Mouse (Mus musculus): ENCODE results near the gene B4galnt3. TPM values are rescaled to one million over a fixed set of nuclear protein-coding genes. Genes with fewer than 3 reads are reported as not detected.

Gene B4galnt3
- polyA plus RNA-seq, 1 experiment, result not detected

DNA sequence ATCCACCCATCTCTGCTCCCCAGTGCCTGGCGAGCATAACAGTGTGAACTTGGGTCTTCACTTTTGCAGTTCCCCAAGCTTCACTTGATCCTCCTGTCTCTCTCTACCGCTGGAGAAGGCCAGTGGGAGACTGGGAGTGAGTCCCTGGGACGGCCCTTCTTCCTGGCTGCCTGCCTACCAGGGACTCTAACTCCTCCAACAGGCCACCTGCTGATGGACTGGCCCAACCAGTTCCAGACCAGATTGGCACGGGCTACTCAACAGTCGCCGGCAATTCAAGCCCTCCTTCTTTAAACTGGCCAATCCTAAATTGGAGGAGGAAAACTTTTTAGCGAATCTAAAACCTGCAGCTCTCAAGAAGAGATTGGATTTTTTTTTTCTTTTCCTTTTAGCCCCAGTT, 99.4 kb downstream of the B4galnt3 start:
- H3K4me3 ChIP-seq (ENCODE audit: insufficient read depth, low read depth, low read length), result no peak overlapping the region
- 57% methylated on average over 7 of the region's 7 CpGs for WGBS
- H3K27ac ChIP-seq (ENCODE audit: insufficient read depth, low read depth, low read length), result no peak overlapping the region
- peaks cover 14% of the 10 kb centered on the region for H3K4me1 ChIP-seq (ENCODE audit: control insufficient read depth, insufficient read depth, low read length)
- no peak for TF ChIP-seq CTCF (IDR thresholded peaks at IDR 0.05; ENCODE audit: insufficient read depth, low read depth, low read length)

DNA sequence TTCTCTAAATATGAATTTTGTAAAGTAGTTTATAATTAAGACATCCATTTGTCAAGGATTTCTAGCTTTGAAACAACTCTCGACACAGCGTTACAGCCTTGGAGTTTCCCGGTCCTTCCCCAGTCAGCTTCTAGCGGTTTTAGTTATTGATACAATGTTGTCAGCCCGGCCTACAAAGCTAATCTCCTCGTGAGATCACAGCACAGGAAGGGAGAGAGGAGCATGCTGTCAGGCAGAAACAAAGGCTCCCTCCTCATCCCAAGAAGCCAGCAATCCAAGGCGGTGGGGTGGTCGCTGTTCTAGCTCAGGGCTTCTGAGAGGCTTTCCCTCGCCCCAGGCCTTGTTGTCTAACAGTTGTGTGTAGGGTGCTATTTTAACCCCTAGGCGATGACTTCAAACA, 100.1 kb downstream of the B4galnt3 start:
- 68% methylated on average over 10 of the region's 10 CpGs for WGBS
- H3K4me3 ChIP-seq (ENCODE audit: insufficient read depth, low read depth, low read length), result no peak overlapping the region
- H3K4me1 ChIP-seq (ENCODE audit: control insufficient read depth, insufficient read depth, low read length), result peaks cover 14% of the 10 kb centered on the region
- no peak for TF ChIP-seq POLR2A (IDR thresholded peaks at IDR 0.05; ENCODE audit: insufficient read depth, low read depth, low read length)
- TF ChIP-seq CTCF (IDR thresholded peaks at IDR 0.05; ENCODE audit: insufficient read depth, low read depth, low read length), result no peak
- H3K27ac ChIP-seq (ENCODE audit: insufficient read depth, low read depth, low read length), result no peak overlapping the region

DNA sequence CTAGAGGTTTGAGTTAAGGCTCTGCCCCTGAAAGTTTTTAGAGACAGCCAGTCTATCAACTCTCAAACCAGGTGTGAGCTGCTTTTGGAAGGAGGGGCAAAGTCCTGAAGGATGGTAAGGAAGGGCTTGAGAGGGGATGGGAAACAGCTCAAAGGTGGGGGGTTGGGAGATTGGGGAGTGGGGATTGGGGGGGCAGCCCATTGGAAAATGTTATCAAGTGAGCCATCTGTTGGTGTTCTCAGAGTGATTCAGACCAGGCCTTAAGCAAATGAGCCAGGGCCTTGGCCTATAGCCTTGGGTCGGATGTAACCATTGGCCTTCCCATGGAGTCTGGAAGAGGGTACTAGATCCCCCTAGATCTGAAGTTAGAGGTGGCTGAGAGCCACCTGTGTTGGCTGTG, 100.6 kb downstream of the B4galnt3 start:
- no peak overlapping the region for H3K4me3 ChIP-seq (ENCODE audit: insufficient read depth, low read depth, low read length)

DNA sequence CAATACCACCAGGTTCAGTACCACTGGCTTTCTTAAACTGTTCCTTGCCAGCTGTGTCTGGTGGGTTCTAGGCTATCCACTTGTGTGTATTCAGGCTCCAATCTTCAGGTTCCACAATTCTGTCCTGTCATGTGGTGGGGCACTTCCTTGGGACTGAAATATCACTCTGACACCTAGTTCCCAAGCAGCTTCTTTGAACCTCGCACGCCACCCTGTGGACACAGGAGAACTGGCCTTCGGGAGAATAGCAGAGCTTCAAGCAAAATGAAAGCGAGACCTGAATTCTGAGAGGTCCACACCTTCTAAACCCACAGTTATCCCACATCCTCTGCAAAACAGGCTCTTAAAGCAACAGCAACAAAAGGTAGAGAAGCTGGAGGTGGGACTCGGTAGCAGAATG, 101.2 kb downstream of the B4galnt3 start:
- Histone ChIP-seq H3K27ac (ENCODE audit: insufficient read depth, low read depth, low read length) (no peak overlapping the region), H3K4me1 (ENCODE audit: control insufficient read depth, insufficient read depth, low read length) (peaks cover 20% of the 10 kb centered on the region), H3K4me3 (ENCODE audit: insufficient read depth, low read depth, low read length) (no peak overlapping the region)
- TF ChIP-seq CTCF (IDR thresholded peaks at IDR 0.05; ENCODE audit: insufficient read depth, low read depth, low read length) (peak; percentile 76), POLR2A (IDR thresholded peaks at IDR 0.05; ENCODE audit: insufficient read depth, low read depth, low read length) (no peak)
- 18% methylated on average over 5 of the region's 5 CpGs for WGBS

More for the DNA sequence above, 100.6 kb downstream of the B4galnt3 start:
- WGBS, result 86% methylated on average over 1 of the region's 1 CpGs
- H3K27ac ChIP-seq (ENCODE audit: insufficient read depth, low read depth, low read length), result no peak overlapping the region
- peaks cover 14% of the 10 kb centered on the region for H3K4me1 ChIP-seq (ENCODE audit: control insufficient read depth, insufficient read depth, low read length)
- TF ChIP-seq POLR2A (IDR thresholded peaks at IDR 0.05; ENCODE audit: insufficient read depth, low read depth, low read length) (no peak), CTCF (IDR thresholded peaks at IDR 0.05; ENCODE audit: insufficient read depth, low read depth, low read length) (no peak)

DNA sequence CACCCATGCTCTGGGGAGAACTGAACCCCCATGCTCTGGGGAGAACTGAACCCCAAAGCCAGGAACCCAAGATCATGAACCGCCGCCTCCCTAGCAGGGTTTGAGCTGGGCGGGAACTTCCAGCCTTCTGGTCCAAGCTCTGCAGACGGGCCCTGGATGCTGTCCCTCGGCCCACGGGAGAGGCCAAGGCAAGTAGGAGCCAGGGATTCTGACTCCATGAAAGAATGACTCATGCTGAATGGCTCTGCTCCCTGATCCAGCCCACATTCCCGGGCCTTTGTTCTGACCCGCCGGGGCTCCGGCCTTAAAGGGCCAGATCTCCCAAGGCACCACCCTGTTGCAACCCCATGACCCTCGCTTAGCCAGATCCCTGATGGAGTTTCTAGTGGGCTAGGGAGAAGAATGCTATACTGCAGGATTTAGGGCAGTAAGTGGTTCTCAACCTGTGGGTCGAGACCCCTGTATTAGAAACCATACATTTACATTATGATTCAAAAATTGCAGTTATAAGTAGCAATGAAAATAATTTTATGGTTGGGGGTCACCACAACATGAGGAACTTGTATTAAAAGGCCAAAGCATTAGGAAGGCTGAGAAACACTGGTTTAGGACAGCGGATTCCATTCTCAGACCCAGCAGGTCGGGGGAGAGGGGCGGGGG, 102.0 kb downstream of the B4galnt3 start:
- Histone ChIP-seq H3K27ac (ENCODE audit: insufficient read depth, low read depth, low read length) (no peak overlapping the region), H3K4me3 (ENCODE audit: insufficient read depth, low read depth, low read length) (no peak overlapping the region), H3K4me1 (ENCODE audit: control insufficient read depth, insufficient read depth, low read length) (peaks cover 27% of the 10 kb centered on the region)
- no peak for TF ChIP-seq POLR2A (IDR thresholded peaks at IDR 0.05; ENCODE audit: insufficient read depth, low read depth, low read length)
- 43% methylated on average over 15 of the region's 15 CpGs for WGBS

DNA sequence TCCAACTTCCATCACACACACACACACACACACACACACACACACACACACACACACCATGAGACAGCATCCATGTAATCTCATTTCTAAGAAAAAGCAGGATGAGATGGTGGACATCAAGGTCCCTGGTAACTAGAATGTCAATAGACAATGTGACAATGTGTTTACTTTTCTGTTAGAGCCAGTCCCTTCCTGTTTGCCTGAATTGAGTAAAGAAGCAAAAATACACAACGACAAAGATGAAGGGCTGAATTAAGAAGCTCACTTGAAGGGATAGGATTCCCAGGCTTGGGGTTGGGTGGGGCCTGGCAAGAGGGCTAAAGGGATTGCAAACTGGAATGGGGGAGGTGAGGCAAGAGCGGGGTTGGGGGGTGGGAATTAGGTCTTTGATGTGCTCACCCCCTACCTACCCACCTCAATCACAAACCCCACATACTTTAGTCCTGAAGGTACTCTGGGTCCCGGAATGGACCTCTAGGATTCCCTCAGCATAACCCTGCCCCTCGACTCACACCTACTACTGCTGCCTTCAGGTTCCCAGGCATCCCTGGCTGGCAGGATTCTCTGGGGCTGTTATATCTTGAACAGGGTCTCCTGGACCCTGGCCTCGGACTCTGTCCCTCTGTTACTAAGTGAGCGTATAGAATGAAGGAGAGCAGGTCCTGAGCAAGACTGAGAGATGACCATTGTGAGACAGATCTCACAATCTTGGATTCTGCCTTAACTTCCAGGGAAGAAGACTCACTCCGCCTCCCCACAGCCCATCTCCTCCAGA, 102.8 kb downstream of the B4galnt3 start:
- 82% methylated on average over 7 of the region's 7 CpGs for WGBS

DNA sequence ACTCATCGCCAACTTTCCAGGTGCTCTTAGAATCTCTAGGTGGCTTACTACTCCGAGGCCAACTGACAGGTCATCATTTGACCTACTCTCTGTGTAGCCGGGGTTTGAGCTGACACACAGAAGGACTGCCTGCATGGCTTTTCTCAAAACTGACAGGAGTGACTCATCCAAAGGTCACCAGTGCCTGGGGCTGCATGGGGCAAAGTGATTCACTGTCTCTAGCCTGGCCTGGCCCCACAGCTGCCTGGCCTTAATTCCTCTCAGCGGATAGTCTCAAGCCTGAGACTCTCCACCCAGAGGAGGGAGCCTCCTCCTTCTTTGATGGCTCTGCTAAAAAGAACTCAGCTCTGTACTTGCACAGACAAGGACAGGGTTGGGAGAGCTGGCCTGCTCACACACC, 103.4 kb downstream of the B4galnt3 start:
- no peak for TF ChIP-seq CTCF (IDR thresholded peaks at IDR 0.05; ENCODE audit: insufficient read depth, low read depth, low read length)
- no peak for TF ChIP-seq POLR2A (IDR thresholded peaks at IDR 0.05; ENCODE audit: insufficient read depth, low read depth, low read length)
- Histone ChIP-seq H3K4me1 (ENCODE audit: control insufficient read depth, insufficient read depth, low read length) (peaks cover 27% of the 10 kb centered on the region), H3K4me3 (ENCODE audit: insufficient read depth, low read depth, low read length) (no peak overlapping the region), H3K27ac (ENCODE audit: insufficient read depth, low read depth, low read length) (no peak overlapping the region)
- 86% methylated on average over 4 of the region's 4 CpGs for WGBS

More for the DNA sequence above, 102.8 kb downstream of the B4galnt3 start:
- TF ChIP-seq POLR2A (IDR thresholded peaks at IDR 0.05; ENCODE audit: insufficient read depth, low read depth, low read length) (no peak), CTCF (IDR thresholded peaks at IDR 0.05; ENCODE audit: insufficient read depth, low read depth, low read length) (no peak)
- Histone ChIP-seq H3K4me3 (ENCODE audit: insufficient read depth, low read depth, low read length) (no peak overlapping the region), H3K27ac (ENCODE audit: insufficient read depth, low read depth, low read length) (no peak overlapping the region), H3K4me1 (ENCODE audit: control insufficient read depth, insufficient read depth, low read length) (peaks cover 27% of the 10 kb centered on the region)

DNA sequence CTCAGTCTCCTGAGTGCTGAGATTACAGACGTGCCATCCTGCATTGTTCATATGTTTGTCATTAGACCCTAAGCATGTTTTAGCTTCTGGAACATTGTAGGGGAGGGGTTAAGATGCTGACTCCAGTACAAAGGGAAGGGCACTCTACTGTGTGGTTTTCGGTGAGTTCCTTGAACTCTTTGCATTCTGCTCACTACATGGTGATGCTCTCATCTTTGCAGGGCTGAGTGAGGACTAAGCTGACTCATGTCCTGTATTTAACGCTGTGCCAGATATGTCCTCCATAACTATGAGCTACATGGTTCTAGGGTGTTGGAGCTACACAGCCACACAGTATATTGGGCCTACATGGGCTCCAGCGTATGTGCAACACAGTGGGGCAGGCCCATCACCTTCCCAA, 104.0 kb downstream of the B4galnt3 start:
- TF ChIP-seq POLR2A (IDR thresholded peaks at IDR 0.05; ENCODE audit: insufficient read depth, low read depth, low read length), result no peak
- no peak for TF ChIP-seq CTCF (IDR thresholded peaks at IDR 0.05; ENCODE audit: insufficient read depth, low read depth, low read length)
- Histone ChIP-seq H3K27ac (ENCODE audit: insufficient read depth, low read depth, low read length) (no peak overlapping the region), H3K4me3 (ENCODE audit: insufficient read depth, low read depth, low read length) (no peak overlapping the region), H3K4me1 (ENCODE audit: control insufficient read depth, insufficient read depth, low read length) (peaks cover 31% of the 10 kb centered on the region)
- 99% methylated on average over 4 of the region's 4 CpGs for WGBS

DNA sequence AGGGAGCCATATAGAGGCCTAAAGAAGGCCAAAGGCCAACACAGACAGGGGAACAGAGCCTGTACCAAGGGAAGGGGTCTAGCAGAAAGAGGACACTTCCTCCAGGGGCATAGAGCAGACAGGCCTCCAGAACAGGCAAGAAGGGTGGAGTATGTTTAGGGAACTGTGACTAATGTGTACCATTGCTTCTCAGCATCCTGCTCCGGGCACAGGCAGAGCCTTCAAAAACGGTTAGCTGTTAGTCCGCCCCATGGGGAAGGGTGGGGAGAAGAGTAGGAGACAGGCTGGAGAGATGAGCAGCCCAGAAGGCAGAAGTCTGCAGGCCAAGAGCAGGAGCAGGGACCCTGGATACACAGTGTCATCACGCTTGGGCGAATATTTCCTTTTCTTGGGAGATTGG, 105.1 kb downstream of the B4galnt3 start:
- H3K27ac ChIP-seq (ENCODE audit: insufficient read depth, low read depth, low read length), result no peak overlapping the region
- WGBS, result 90% methylated on average over 5 of the region's 5 CpGs
- no peak overlapping the region for H3K4me3 ChIP-seq (ENCODE audit: insufficient read depth, low read depth, low read length)
- no peak for TF ChIP-seq POLR2A (IDR thresholded peaks at IDR 0.05; ENCODE audit: insufficient read depth, low read depth, low read length)
- TF ChIP-seq CTCF (IDR thresholded peaks at IDR 0.05; ENCODE audit: insufficient read depth, low read depth, low read length), result no peak
- peaks cover 31% of the 10 kb centered on the region for H3K4me1 ChIP-seq (ENCODE audit: control insufficient read depth, insufficient read depth, low read length)

Measured in olfactory bulb, adult 2 months (tissue).